Mouse (Mus musculus): ENCODE data around the gene Epb42. TPM values are rescaled to one million over a fixed set of nuclear protein-coding genes. Genes with fewer than 3 reads are reported as not detected.

Epb42 gene
- polyA plus RNA-seq (2012; rRNA removed): 0.06 and 0.13 TPM in 2 replicates

- no peak for DNase-seq
- H3K4me1 ChIP-seq (ENCODE audit: control insufficient read depth, insufficient read depth, low read length): no peaks in the 10 kb centered on the region
- H3K4me3 ChIP-seq (replicated peaks; ENCODE audit: extremely low read depth, low read depth, low read length): no peak within 1 kb of the TSS
- WGBS: 28% methylated on average over 5 of the region's 5 CpGs
- no peak for TF ChIP-seq POLR2A (IDR thresholded peaks at IDR 0.05; ENCODE audit: borderline replicate concordance, extremely low read depth, low read depth, low read length)
- no peak for TF ChIP-seq CTCF (IDR thresholded peaks at IDR 0.05; ENCODE audit: insufficient read depth, low read length)
Observed at GRCm38 (mm10) chr2:121036733-121037341, at the start of gene Epb42. TSS of gene Epb42 (minus strand) at chr2:121037072.

GRCm38 (mm10) chr2:121085480-121086185, 48.8 kb upstream of the Epb42 start, which contains the start of gene Tgm5:
TSS of gene Tgm5 (minus strand) at chr2:121085841.
- TF ChIP-seq CTCF (IDR thresholded peaks at IDR 0.05; ENCODE audit: insufficient read depth, low read length): no peak
- TF ChIP-seq POLR2A (IDR thresholded peaks at IDR 0.05; ENCODE audit: borderline replicate concordance, extremely low read depth, low read depth, low read length): no peak
- 32% methylated on average over 6 of the region's 6 CpGs for WGBS
- Histone ChIP-seq H3K4me1 (ENCODE audit: control insufficient read depth, insufficient read depth, low read length) (no peaks in the 10 kb centered on the region), H3K4me3 (replicated peaks; ENCODE audit: extremely low read depth, low read depth, low read length) (no peak within 1 kb of the TSS)
- no peak for DNase-seq

- WGBS: 73% methylated on average over 1 of the region's 1 CpGs
- no peak for TF ChIP-seq POLR2A (IDR thresholded peaks at IDR 0.05; ENCODE audit: borderline replicate concordance, extremely low read depth, low read depth, low read length)
- TF ChIP-seq CTCF (IDR thresholded peaks at IDR 0.05; ENCODE audit: insufficient read depth, low read length): no peak
- no peak for DNase-seq
Observed at GRCm38 (mm10) chr2:121082626-121083025, 45.8 kb upstream of the Epb42 start.

GRCm38 (mm10) chr2:121074747-121075146, 37.9 kb upstream of the Epb42 start:
- WGBS: 68% methylated on average over 7 of the region's 7 CpGs

More at GRCm38 (mm10) chr2:121082626-121083025, 45.8 kb upstream of the Epb42 start:
- Histone ChIP-seq H3K4me1 (ENCODE audit: control insufficient read depth, insufficient read depth, low read length) (no peaks in the 10 kb centered on the region), H3K4me3 (replicated peaks; ENCODE audit: extremely low read depth, low read depth, low read length) (no peak overlapping the region)

GRCm38 (mm10) chr2:121071871-121072270, 35.0 kb upstream of the Epb42 start:
- Histone ChIP-seq H3K4me3 (replicated peaks; ENCODE audit: extremely low read depth, low read depth, low read length) (no peak overlapping the region), H3K4me1 (ENCODE audit: control insufficient read depth, insufficient read depth, low read length) (no peaks in the 10 kb centered on the region; the same call in 1 of the 2 replicates)
- no peak for TF ChIP-seq POLR2A (IDR thresholded peaks at IDR 0.05; ENCODE audit: borderline replicate concordance, extremely low read depth, low read depth, low read length)
- TF ChIP-seq CTCF (IDR thresholded peaks at IDR 0.05; ENCODE audit: insufficient read depth, low read length): no peak
- WGBS: 63% methylated on average over 6 of the region's 6 CpGs
- peak; percentile 55 for DNase-seq

More at GRCm38 (mm10) chr2:121074747-121075146, 37.9 kb upstream of the Epb42 start:
- DNase-seq: no peak
- Histone ChIP-seq H3K4me1 (ENCODE audit: control insufficient read depth, insufficient read depth, low read length) (no peaks in the 10 kb centered on the region; the same call in 1 of the 2 replicates), H3K4me3 (replicated peaks; ENCODE audit: extremely low read depth, low read depth, low read length) (no peak overlapping the region)
- TF ChIP-seq CTCF (IDR thresholded peaks at IDR 0.05; ENCODE audit: insufficient read depth, low read length) (no peak), POLR2A (IDR thresholded peaks at IDR 0.05; ENCODE audit: borderline replicate concordance, extremely low read depth, low read depth, low read length) (no peak)

GRCm38 (mm10) chr2:121069506-121069905, 32.6 kb upstream of the Epb42 start:
- WGBS: 70% methylated on average over 6 of the region's 6 CpGs
- DNase-seq: no peak
- H3K4me1 ChIP-seq (ENCODE audit: control insufficient read depth, insufficient read depth, low read length): no peaks in the 10 kb centered on the region; the same call in 1 of the 2 replicates
- H3K4me3 ChIP-seq (replicated peaks; ENCODE audit: extremely low read depth, low read depth, low read length): no peak overlapping the region
- no peak for TF ChIP-seq CTCF (IDR thresholded peaks at IDR 0.05; ENCODE audit: insufficient read depth, low read length)
- no peak for TF ChIP-seq POLR2A (IDR thresholded peaks at IDR 0.05; ENCODE audit: borderline replicate concordance, extremely low read depth, low read depth, low read length)

- DNase-seq: no peak
- Histone ChIP-seq H3K4me1 (ENCODE audit: control insufficient read depth, insufficient read depth, low read length) (no peaks in the 10 kb centered on the region; the same call in 1 of the 2 replicates), H3K4me3 (replicated peaks; ENCODE audit: extremely low read depth, low read depth, low read length) (no peak overlapping the region)
- WGBS: 54% methylated on average over 4 of the region's 4 CpGs
- TF ChIP-seq CTCF (IDR thresholded peaks at IDR 0.05; ENCODE audit: insufficient read depth, low read length) (no peak), POLR2A (IDR thresholded peaks at IDR 0.05; ENCODE audit: borderline replicate concordance, extremely low read depth, low read depth, low read length) (no peak)
Observed at GRCm38 (mm10) chr2:121067116-121067515, 30.2 kb upstream of the Epb42 start.

- no peak overlapping the region for H3K4me3 ChIP-seq (replicated peaks; ENCODE audit: extremely low read depth, low read depth, low read length)
- TF ChIP-seq POLR2A (IDR thresholded peaks at IDR 0.05; ENCODE audit: borderline replicate concordance, extremely low read depth, low read depth, low read length) (no peak), CTCF (IDR thresholded peaks at IDR 0.05; ENCODE audit: insufficient read depth, low read length) (no peak)
- 65% methylated on average over 2 of the region's 2 CpGs for WGBS
Observed at GRCm38 (mm10) chr2:121061315-121061714, 24.4 kb upstream of the Epb42 start.

GRCm38 (mm10) chr2:121057997-121058396, 21.1 kb upstream of the Epb42 start:
- Histone ChIP-seq H3K4me1 (ENCODE audit: control insufficient read depth, insufficient read depth, low read length) (no peaks in the 10 kb centered on the region), H3K4me3 (replicated peaks; ENCODE audit: extremely low read depth, low read depth, low read length) (no peak overlapping the region)
- TF ChIP-seq POLR2A (IDR thresholded peaks at IDR 0.05; ENCODE audit: borderline replicate concordance, extremely low read depth, low read depth, low read length): no peak
- no peak for TF ChIP-seq CTCF (IDR thresholded peaks at IDR 0.05; ENCODE audit: insufficient read depth, low read length)
- no peak for DNase-seq
- WGBS: 58% methylated on average over 6 of the region's 6 CpGs

More at GRCm38 (mm10) chr2:121061315-121061714, 24.4 kb upstream of the Epb42 start:
- DNase-seq: no peak
- H3K4me1 ChIP-seq (ENCODE audit: control insufficient read depth, insufficient read depth, low read length): no peaks in the 10 kb centered on the region
